Mouse (Mus musculus): ENCODE data around the gene En2.
A peak's percentile ranks its signal among the peaks of the same experiment; 100 is the strongest.

The En2 gene

GRCm38 (mm10) chr5:28159891-28160470 lies 5.5 kb upstream of the En2 start:
- DNase-seq (ENCODE audit: low read depth): no peak

DNA sequence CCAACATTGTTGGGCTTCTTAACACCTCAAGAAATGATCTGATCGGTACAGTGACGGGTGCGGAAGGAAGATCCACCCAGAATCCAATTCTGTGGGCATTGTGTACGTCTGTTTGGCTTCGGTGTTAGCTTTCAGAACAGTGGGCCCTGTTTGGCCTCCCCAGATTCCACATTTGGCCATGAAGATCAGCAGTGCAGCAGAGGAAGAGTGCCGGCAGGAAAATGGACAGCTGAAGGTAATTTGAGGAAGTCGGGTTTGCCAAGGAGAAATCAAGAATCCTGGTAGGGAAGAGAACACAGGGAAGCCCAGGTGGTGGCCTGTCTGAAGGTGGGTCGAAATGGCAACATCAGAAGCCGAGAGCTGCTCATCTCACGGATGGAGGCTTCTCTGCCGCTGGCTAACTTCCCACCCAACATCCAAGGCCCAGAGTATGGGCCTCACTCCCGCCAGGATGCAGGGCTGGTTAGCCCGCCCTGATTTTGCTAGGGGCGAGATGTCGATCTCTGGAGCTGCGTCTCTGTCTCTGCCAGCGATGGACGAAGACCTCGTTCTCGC lies 4.0 kb upstream of the En2 start:
- DNase-seq (ENCODE audit: low read depth): no peak

DNA sequence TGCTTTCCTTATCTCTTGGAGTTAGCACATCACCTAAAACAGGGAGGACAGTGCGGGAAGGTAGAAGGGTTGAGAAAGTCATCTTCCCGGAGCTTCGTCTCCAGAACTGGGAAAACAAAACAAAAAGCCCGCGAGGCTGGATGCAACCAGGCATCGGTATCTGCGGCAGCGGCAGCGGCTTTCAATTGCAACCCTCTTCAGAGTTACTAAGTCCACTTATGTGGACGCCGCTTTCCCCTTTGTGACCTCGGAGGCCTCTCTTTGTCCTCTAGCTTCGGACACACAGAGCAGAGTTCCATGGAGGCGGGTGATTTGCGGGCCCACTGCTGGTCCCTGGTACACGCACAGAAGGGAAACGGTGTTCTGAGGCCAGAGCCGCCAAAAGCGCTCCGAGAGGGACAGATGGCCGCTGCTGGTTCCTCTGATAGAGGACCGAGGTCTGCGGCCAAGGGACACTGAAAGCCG lies 3.5 kb upstream of the En2 start:
- no peak for DNase-seq (ENCODE audit: low read depth)

- DNase-seq (ENCODE audit: low read depth): no peak
Measured at GRCm38 (mm10) chr5:28163926-28164325, 1.6 kb upstream of the En2 start.

GRCm38 (mm10) chr5:28166256-28167231 lies 1.1 kb downstream of the En2 start:
- peak; percentile 36 for DNase-seq (ENCODE audit: low read depth)

DNA sequence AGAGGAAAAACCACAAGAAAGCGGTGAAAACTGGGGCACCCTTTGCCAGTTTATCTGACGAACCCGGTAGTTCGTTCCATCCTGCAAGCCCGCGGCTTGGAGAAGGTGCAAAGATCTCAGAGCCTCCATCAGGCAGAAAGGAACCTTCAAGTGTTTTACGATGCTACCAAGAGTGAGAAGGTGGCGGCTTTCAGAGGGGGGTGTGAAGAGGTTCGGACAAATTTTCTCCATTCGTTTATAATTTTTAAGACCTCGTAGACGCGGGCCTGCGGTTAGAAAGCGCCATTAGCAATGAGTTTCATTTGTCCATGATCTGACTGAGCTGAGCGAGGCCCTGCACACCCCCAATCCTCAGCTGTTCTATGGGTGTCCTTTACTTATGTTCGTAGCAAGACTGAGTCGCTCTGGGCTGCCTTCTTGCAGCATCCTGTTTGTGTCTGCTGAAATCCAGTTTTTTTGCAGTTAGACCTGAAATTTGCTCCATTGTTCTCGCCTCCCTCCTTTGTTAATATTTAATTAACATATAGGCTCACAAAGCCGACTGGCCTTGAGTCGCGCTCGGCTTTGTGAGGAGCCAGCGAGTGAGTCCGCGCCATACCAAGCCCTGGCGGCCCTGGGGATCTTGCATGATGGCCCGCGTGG lies 2.2 kb downstream of the En2 start:
- DNase-seq (ENCODE audit: low read depth): peak; percentile 37

- DNase-seq (ENCODE audit: low read depth): peak; percentile 35
Measured at GRCm38 (mm10) chr5:28168253-28169165, 3.0 kb downstream of the En2 start.

DNA sequence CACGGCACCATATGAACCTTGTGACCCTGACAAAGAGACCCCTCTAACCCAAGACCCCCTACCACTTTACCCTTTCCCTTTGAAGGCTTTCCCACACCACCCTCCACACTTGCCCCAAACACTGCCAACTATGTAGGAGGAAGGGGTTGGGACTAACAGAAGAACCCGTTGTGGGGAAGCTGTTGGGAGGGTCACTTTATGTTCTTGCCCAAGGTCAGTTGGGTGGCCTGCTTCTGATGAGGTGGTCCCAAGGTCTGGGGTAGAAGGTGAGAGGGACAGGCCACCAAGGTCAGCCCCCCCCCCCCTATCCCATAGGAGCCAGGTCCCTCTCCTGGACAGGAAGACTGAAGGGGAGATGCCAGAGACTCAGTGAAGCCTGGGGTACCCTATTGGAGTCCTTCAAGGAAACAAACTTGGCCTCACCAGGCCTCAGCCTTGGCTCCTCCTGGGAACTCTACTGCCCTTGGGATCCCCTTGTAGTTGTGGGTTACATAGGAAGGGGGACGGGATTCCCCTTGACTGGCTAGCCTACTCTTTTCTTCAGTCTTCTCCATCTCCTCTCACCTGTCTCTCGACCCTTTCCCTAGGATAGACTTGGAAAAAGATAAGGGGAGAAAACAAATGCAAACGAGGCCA lies 3.8 kb downstream of the En2 start:
- DNase-seq (ENCODE audit: low read depth): no peak

DNA sequence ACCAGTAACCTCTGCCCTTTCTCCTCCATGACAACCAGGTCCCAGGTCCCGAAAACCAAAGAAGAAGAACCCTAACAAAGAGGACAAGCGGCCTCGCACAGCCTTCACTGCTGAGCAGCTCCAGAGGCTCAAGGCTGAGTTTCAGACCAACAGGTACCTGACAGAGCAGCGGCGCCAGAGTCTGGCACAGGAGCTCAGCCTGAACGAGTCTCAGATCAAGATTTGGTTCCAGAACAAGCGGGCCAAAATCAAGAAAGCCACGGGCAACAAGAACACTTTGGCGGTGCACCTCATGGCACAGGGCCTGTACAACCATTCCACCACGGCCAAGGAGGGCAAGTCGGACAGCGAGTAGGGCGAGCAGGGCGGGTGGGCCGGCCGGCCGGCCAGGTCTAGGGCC lies 4.6 kb downstream of the En2 start:
- no peak for DNase-seq (ENCODE audit: low read depth)

DNA sequence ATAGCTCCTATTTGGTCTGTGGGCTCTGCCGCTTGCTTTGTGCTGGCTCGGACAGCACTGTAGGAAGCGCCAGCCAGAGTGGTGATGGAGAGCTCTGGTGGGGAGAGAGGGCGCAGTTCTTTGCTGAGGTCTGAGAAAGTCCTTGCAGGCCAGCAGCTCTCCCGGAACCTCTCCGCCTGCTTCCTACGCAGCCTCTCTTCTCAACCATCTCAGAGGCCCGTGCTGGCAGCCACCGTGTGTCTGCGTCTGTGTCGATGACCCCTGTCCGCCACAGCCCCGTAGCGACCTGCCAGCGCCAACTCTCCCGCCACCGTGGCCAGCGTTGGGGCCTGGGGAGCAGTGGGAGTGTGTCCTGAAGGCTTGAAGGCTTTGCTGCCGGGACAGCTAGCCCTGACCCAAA lies 5.4 kb downstream of the En2 start:
- DNase-seq (ENCODE audit: low read depth): no peak

- DNase-seq (ENCODE audit: low read depth): no peak
Measured at GRCm38 (mm10) chr5:28171667-28172066, 6.2 kb downstream of the En2 start.

GRCm38 (mm10) chr5:28172261-28172920 lies 6.9 kb downstream of the En2 start:
- no peak for DNase-seq (ENCODE audit: low read depth)

DNA sequence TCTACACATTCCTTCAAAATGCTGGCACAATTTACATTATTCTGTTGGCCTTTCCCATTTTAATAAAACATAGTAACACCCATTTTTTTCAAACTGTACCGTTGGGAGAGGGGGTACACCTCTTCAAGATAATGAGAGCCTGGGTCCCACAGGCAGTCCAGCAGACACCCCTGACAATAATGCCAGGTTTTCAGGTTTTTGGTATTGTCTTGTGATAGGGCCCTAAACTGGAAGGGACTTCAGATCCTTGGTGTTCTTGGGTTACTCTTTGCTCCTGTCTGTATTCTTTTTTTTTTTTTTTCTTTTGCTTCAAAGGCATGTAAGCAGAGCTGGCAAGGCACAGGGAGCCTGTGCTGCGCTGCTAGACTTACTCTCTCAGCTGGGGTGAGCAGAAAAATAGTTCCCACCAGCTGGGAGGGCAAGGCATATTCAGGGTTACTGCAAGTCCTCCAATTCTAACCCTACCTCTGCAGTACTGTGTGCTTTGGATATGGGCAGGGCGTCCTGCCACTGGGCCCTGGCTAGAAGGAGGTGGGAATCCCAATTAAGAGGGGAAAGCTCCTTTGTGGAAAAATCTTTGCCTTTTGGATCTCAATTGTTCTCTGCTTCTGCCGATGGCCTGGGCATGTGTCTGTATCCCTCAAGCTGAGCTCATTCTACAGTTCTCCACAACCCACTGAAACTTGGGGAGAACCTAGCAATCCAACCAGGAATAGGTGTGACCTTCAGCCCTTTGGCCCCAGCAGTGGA lies 7.6 kb downstream of the En2 start:
- DNase-seq (ENCODE audit: low read depth): no peak

DNA sequence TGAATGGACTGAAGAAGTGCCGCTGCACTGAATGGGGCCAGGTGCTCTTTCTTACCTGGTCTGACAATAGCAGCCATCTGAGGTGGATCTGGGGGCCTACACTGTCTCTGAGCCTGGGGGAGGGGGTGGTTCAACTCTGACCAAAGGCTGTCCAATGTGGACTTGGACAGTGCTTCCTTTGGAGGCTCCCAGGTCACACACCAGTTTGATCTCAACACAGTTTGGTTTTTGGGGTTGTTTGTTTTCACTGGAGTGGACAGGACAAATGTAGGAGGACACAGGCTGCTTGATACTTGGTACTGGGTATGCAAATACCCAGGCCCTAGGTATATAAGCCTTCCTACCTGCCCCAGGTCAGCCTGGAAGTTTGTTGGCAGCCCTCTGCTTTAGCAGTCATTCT lies 8.2 kb downstream of the En2 start:
- DNase-seq (ENCODE audit: low read depth): no peak

DNA sequence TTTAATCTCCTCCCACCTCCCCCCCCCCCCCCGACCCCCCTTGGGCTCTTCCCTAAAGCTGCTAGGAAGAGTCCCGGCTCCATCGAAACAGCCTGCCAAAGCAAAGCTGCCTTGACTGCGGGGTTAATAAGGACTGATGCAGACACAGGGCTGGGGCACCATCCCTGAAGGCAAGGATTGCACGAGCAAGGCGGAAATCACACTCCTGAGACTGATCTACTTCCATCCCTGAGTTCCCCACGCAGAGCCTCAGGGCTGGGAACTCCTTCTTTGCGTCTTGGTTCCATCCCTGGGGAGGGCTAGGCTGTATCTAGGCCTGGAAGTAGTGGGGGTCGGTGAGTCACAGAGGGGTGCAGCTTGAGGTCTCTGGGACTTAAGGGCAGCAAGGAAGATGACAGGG lies 8.6 kb downstream of the En2 start:
- no peak for DNase-seq (ENCODE audit: low read depth)

DNA sequence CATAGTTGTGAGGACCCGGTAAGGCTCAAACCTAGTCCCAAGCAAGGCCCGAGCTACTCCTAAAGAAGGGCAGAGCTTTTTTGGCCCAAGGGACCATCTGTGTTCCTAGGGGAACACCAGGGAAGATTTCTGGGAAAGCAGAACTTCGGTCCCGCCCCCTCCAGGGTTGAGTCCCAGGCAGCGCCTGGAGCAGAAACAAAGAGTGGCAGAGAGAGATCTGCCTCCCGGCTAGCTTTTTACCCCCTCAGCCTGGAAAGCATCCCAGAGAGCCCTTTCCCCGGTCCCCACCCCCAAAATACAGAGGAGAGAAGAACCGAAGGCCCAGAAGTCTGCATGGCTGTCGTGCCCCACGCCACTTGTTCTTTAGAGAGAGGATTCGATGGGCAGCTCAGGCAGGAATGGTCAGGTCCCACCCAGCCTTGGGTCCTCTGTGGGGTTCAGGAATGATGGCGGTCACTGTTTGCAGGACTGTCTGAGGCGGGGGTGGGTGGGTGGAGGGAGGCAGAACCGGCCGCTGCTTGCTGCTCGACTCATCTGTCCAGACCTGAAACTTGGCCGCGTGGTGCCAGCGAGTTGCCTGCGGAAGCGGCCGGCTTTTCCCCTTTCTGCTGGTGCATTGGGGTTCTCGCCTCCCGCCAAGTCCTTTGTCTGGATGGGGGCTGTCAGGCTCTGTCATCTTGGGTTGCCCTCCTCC lies 9.5 kb downstream of the En2 start:
- DNase-seq (ENCODE audit: low read depth): no peak

- no peak for DNase-seq (ENCODE audit: low read depth)
Measured at GRCm38 (mm10) chr5:28175570-28175919, 10.1 kb downstream of the En2 start.

DNA sequence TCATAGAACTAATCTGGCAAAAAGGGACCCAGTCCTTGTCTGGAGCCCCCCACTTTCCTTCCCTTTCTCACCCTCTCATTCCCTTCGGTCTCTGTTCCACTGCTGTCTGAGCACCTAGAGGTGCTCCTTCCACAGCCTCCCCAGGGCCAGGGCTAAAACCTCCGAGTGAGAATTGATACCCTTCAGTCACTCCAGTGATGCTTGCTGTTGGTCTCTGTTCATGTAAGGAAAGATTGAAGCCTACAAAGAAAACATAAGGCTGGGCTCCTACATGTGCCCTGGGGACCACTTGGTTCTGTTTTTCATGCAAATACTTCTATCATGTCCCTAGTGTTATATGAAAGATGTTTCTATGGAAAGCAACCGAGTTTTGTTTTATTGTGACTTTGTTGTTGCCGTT lies 10.5 kb downstream of the En2 start:
- no peak for DNase-seq (ENCODE audit: low read depth)

DNA sequence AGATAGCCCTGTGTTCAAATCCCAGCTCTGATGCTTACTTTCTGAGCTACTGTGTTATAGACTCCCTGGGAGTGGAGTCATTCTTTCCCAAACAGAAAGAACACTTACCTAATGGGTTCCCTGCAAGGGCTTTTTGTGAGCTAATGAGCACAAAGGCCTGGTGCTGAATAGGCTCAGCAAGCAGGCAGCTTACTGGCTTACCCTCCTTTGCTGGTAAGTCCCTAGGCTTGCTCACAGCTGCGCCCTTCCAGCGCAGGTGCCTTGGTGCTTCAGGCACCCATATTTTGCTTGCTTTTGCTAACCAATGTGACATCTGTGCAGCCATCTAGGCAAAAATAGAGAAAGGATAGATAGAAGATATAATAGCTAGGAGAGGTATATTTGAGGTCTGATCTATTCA lies 11.1 kb downstream of the En2 start:
- DNase-seq (ENCODE audit: low read depth): no peak

Measured in naive thymus-derived CD4-positive, alpha-beta T cell, adult 2 months (primary cell).